Mouse (Mus musculus): ENCODE data around the gene 6820408C15Rik. TPM values are rescaled to one million over a fixed set of nuclear protein-coding genes. Genes with fewer than 3 reads are reported as not detected.

6820408C15Rik gene
- polyA plus RNA-seq, 1 experiment from 2014 or later, result 0.76 TPM

- H3K4me1 ChIP-seq (replicated peaks; ENCODE audit: insufficient read depth, low read length), result no peaks in the 10 kb centered on the region
Observed at GRCm38 (mm10) chr2:152375652-152376344, 39.6 kb upstream of the 6820408C15Rik start.

DNA sequence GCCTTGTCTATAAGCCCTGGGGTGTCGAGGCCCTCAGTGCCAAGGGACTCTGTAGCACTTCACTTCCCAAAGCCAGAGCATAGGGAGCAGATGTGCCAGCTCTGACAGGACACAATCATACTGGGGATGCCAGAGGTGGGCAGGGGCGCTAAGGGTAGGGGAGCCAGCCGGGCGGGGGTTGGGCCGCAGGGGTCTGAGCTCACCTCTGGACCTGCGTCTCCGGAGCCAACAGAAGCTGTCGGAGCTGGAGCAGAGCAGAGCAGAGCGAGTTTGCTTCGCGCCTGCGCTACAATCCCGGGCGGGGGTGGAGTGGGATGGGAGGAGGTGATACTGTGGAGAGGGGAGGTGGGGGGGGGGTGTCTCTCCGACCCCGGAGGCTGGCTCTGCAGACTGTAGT, 39.0 kb upstream of the 6820408C15Rik start, which contains the start of gene Nrsn2:
Gene Nrsn2, minus strand, starts transcription at position 294 of the 397 bp plus-strand sequence.
- no peak within 1 kb of the TSS for H3K27ac ChIP-seq
- 0 out of 2 replicates have a peak within 1 kb of the TSS, but pooled peaks have one; percentile 13 for H3K4me2 ChIP-seq (ENCODE audit: low read length)
- no peaks in the 10 kb centered on the region for H3K36me3 ChIP-seq (ENCODE audit: insufficient read depth, low read length)
- H3K4me3 ChIP-seq (replicated peaks; ENCODE audit: low read depth, low read length), result no peak within 1 kb of the TSS
- H3K9me3 ChIP-seq (replicated peaks; ENCODE audit: low read length), result no peaks in the 10 kb centered on the region
- peaks cover 6% of the 10 kb centered on the region; the same call in 1 of the 2 replicates for H3K27me3 ChIP-seq (ENCODE audit: insufficient read depth, low read length)
- ATAC-seq (replicated peaks; ENCODE audit: low FRiP score, low read depth) (peak; percentile 37), DNase-seq (ENCODE audit: low spot score) (no peak)
- 4% methylated on average over 16 of the region's 16 CpGs for WGBS
- H3K4me1 ChIP-seq (replicated peaks; ENCODE audit: insufficient read depth, low read length), result no peaks in the 10 kb centered on the region
- no peak within 1 kb of the TSS for H3K9ac ChIP-seq (ENCODE audit: low read depth, low read length)
- TF ChIP-seq CTCF (IDR thresholded peaks at IDR 0.05; ENCODE audit: low read depth), result no peak

More at GRCm38 (mm10) chr2:152375652-152376344, 39.6 kb upstream of the 6820408C15Rik start:
- DNase-seq (ENCODE audit: low spot score) (no peak), ATAC-seq (replicated peaks; ENCODE audit: low FRiP score, low read depth) (no peak)
- no peak for TF ChIP-seq CTCF (IDR thresholded peaks at IDR 0.05; ENCODE audit: low read depth)
- no peak overlapping the region for H3K4me3 ChIP-seq (replicated peaks; ENCODE audit: low read depth, low read length)
- WGBS, result 10% methylated on average over 21 of the region's 21 CpGs
- H3K27me3 ChIP-seq (ENCODE audit: insufficient read depth, low read length), result peaks cover 6% of the 10 kb centered on the region; the same call in 1 of the 2 replicates
- H3K27ac ChIP-seq, result no peak overlapping the region
- no peaks in the 10 kb centered on the region for H3K9me3 ChIP-seq (replicated peaks; ENCODE audit: low read length)
- H3K9ac ChIP-seq (ENCODE audit: low read depth, low read length), result no peak overlapping the region
- no peaks in the 10 kb centered on the region for H3K36me3 ChIP-seq (ENCODE audit: insufficient read depth, low read length)
- H3K4me2 ChIP-seq (ENCODE audit: low read length), result 0 out of 2 replicates have a peak overlapping the region, but pooled peaks have one; percentile 13

GRCm38 (mm10) chr2:152384191-152384590, 31.2 kb upstream of the 6820408C15Rik start:
- ATAC-seq (replicated peaks; ENCODE audit: low FRiP score, low read depth) (no peak), DNase-seq (ENCODE audit: low spot score) (no peak)
- Histone ChIP-seq H3K27ac (no peak overlapping the region), H3K27me3 (ENCODE audit: insufficient read depth, low read length) (no peaks in the 10 kb centered on the region), H3K36me3 (ENCODE audit: insufficient read depth, low read length) (no peaks in the 10 kb centered on the region), H3K9ac (ENCODE audit: low read depth, low read length) (no peak overlapping the region), H3K4me1 (replicated peaks; ENCODE audit: insufficient read depth, low read length) (no peaks in the 10 kb centered on the region), H3K4me3 (replicated peaks; ENCODE audit: low read depth, low read length) (no peak overlapping the region), H3K4me2 (ENCODE audit: low read length) (no peak overlapping the region), H3K9me3 (replicated peaks; ENCODE audit: low read length) (no peaks in the 10 kb centered on the region)
- 91% methylated on average over 4 of the region's 4 CpGs for WGBS
- no peak for TF ChIP-seq CTCF (IDR thresholded peaks at IDR 0.05; ENCODE audit: low read depth)

DNA sequence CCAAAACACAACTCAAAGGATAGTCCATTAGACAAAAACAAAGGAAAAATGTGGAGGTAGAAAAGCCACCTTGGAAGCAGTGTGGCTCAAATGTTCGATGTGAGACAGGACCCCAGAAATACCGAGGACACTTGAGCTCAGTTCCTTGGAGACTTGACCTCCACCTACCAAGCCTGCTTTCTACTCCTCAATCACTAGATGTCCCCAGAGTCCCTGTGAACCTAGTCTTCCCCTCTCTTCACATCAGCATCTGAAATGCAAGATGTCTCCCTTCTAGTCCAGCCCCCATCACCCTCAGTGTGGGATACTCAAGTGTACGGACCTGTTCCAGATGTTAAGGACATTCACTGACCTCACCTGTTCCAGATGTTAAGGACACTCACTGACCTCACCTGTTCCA, 22.6 kb upstream of the 6820408C15Rik start:
- DNase-seq (ENCODE audit: low spot score) (peak; percentile 94), ATAC-seq (replicated peaks; ENCODE audit: low FRiP score, low read depth) (no peak)
- TF ChIP-seq CTCF (IDR thresholded peaks at IDR 0.05; ENCODE audit: low read depth), result peak; percentile 83
- peaks cover 15% of the 10 kb centered on the region; the same call in 1 of the 2 replicates for H3K4me1 ChIP-seq (replicated peaks; ENCODE audit: insufficient read depth, low read length)
- no peak overlapping the region for H3K27ac ChIP-seq
- no peaks in the 10 kb centered on the region for H3K27me3 ChIP-seq (ENCODE audit: insufficient read depth, low read length)
- no peak overlapping the region for H3K4me2 ChIP-seq (ENCODE audit: low read length)
- no peak overlapping the region for H3K4me3 ChIP-seq (replicated peaks; ENCODE audit: low read depth, low read length)
- H3K9ac ChIP-seq (ENCODE audit: low read depth, low read length), result no peak overlapping the region
- H3K9me3 ChIP-seq (replicated peaks; ENCODE audit: low read length), result no peaks in the 10 kb centered on the region
- 14% methylated on average over 3 of the region's 3 CpGs for WGBS
- no peaks in the 10 kb centered on the region for H3K36me3 ChIP-seq (ENCODE audit: insufficient read depth, low read length)

DNA sequence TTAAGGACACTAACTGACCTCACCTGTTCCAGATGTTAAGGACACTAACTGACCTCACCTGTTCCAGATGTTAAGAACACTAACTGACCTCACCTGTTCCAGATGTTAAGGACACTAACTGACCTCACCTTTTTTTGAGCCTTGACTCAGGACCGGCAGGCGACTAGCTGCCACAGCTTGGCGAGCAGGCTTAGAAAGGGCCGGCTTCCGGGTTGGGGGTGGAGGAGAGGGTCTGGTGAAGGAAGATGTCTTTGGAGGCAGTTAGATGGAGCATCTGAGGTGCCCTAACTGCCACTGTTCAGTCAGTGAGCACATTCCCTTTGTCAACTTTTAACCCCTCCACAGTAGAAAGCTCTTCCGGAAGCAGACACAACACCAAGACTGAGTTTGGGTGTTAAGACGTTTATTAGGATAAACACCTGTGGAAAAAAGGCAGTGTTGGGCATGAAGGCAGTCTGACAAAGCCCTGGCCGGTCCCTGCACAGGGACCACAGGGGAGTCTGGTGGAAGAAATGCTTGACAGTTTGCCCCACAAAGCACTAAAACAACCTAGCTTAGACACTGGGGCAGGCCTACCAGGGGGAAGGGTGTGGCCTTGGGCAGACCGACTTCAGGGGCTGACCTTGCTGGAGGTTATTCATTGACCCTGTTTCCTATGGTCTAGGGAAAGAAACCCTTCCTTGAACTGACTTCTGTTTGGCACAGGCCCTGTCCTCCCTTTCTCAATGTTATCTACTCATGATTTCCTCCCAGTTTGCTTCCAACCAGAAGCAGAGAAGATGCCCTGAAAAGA, 22.0 kb upstream of the 6820408C15Rik start:
- 43% methylated on average over 9 of the region's 9 CpGs for WGBS
- no peaks in the 10 kb centered on the region for H3K9me3 ChIP-seq (replicated peaks; ENCODE audit: low read length)
- ATAC-seq (replicated peaks; ENCODE audit: low FRiP score, low read depth) (no peak), DNase-seq (ENCODE audit: low spot score) (no peak)
- no peak for TF ChIP-seq CTCF (IDR thresholded peaks at IDR 0.05; ENCODE audit: low read depth)
- no peak overlapping the region for H3K4me3 ChIP-seq (replicated peaks; ENCODE audit: low read depth, low read length)
- H3K27ac ChIP-seq, result 0 out of 2 replicates have a peak overlapping the region, but pooled peaks have one; percentile 37
- H3K9ac ChIP-seq (ENCODE audit: low read depth, low read length), result no peak overlapping the region
- no peaks in the 10 kb centered on the region for H3K36me3 ChIP-seq (ENCODE audit: insufficient read depth, low read length)
- H3K4me1 ChIP-seq (replicated peaks; ENCODE audit: insufficient read depth, low read length), result peaks cover 15% of the 10 kb centered on the region; the same call in 1 of the 2 replicates
- peak overlapping the region; percentile 95; the same call in 1 of the 2 replicates for H3K4me2 ChIP-seq (ENCODE audit: low read length)
- no peaks in the 10 kb centered on the region for H3K27me3 ChIP-seq (ENCODE audit: insufficient read depth, low read length)

GRCm38 (mm10) chr2:152395271-152395920, 20.0 kb upstream of the 6820408C15Rik start:
- no peaks in the 10 kb centered on the region for H3K27me3 ChIP-seq (ENCODE audit: insufficient read depth, low read length)
- no peak for ATAC-seq (replicated peaks; ENCODE audit: low FRiP score, low read depth)
- H3K36me3 ChIP-seq (ENCODE audit: insufficient read depth, low read length), result no peaks in the 10 kb centered on the region
- H3K9me3 ChIP-seq (replicated peaks; ENCODE audit: low read length), result no peaks in the 10 kb centered on the region
- H3K4me2 ChIP-seq (ENCODE audit: low read length), result peak overlapping the region; percentile 95
- WGBS, result 13% methylated on average over 13 of the region's 13 CpGs
- H3K9ac ChIP-seq (ENCODE audit: low read depth, low read length), result peak overlapping the region; percentile 96
- TF ChIP-seq CTCF (IDR thresholded peaks at IDR 0.05; ENCODE audit: low read depth), result no peak
- H3K4me1 ChIP-seq (replicated peaks; ENCODE audit: insufficient read depth, low read length), result peaks cover 15% of the 10 kb centered on the region; the same call in 1 of the 2 replicates
- H3K4me3 ChIP-seq (replicated peaks; ENCODE audit: low read depth, low read length), result peak overlapping the region; percentile 90
- H3K27ac ChIP-seq, result no peak overlapping the region
- peak; percentile 22 for DNase-seq (ENCODE audit: low spot score)
